Mouse (Mus musculus): Measurements from ENCODE around the gene Rnf114.

GRCm38 (mm10) chr2:167547444-167547843 is 55.0 kb downstream of the Rnf114 start:
- TF ChIP-seq CTCF (IDR thresholded peaks at IDR 0.05; ENCODE audit: extremely low read depth, insufficient read depth, low read length): no peak
- no peak for TF ChIP-seq POLR2A (IDR thresholded peaks at IDR 0.05; ENCODE audit: extremely low read depth, insufficient read depth, low read length)

Data from cortical plate, adult 2 months (tissue).